Mouse (Mus musculus) embryonic facial prominence, embryonic 13.5 days (tissue): ENCODE results near the gene Atp2a1. TPM values are rescaled to one million over a fixed set of nuclear protein-coding genes. Genes with fewer than 3 reads are reported as not detected.

Source experiments
- ATAC-seq: fragments of 200-750 bp; cut with Nextera tagmentation; 2 replicates; pipeline ENCODE4 v1.8.0; 2017; ENCODE audit warnings: low read depth; ENCODE audit not compliant: insufficient number of reproducible peaks, insufficient read depth, low FRiP score, low TSS enrichment
- H3K27ac ChIP-seq: fragments of 300-500 bp; sonication (generic); 2 replicates; pipeline ENCODE4 v1.5.1; 2015; ENCODE audit warnings: moderate library complexity, mild to moderate bottlenecking, inconsistent platforms
- H3K27me3 ChIP-seq: fragments of 300-500 bp; sonication (generic); 2 replicates; pipeline ENCODE4 v1.6.1; 2015; ENCODE audit warnings: mild to moderate bottlenecking, inconsistent platforms
- H3K36me3 ChIP-seq: fragments of 300-500 bp; sonication (generic); 2 replicates; pipeline ENCODE4 v1.6.1; 2015; ENCODE audit warnings: mild to moderate bottlenecking, inconsistent platforms
- H3K4me1 ChIP-seq: fragments of 300-500 bp; sonication (generic); 2 replicates; pipeline ENCODE4 v1.6.1; 2015; ENCODE audit warnings: inconsistent platforms
- H3K4me2 ChIP-seq: fragments of 300-500 bp; sonication (generic); 2 replicates; pipeline ENCODE4 v1.6.1; 2015; ENCODE audit warnings: moderate library complexity, mild to moderate bottlenecking, inconsistent platforms
- H3K4me3 ChIP-seq: fragments of 300-500 bp; sonication (generic); 2 replicates; pipeline ENCODE4 v1.5.1; 2015; ENCODE audit warnings: mild to moderate bottlenecking, inconsistent platforms
- H3K9ac ChIP-seq: fragments of 300-500 bp; sonication (generic); 2 replicates; pipeline ENCODE4 v1.6.1; 2015; ENCODE audit warnings: mild to moderate bottlenecking, inconsistent platforms
- H3K9me3 ChIP-seq: fragments of 300-500 bp; sonication (generic); 2 replicates; pipeline ENCODE4 v1.6.1; 2016; ENCODE audit warnings: inconsistent platforms
- WGBS: fragments of 180-500 bp; shearing (Covaris S2); methylation state at CpG from one replicate; pipeline ENCODE4 v1.1.7; 2015; ENCODE audit warnings: mixed read lengths; 5-methylcytosine and 5-hydroxymethylcytosine counted together
- polyA plus RNA-seq: library from polyadenylated mRNA; unstranded; fragments of >200 nt; fragmentation: Nextera tagmentation; extraction: Ambion mirVana; gene quantifications from 2 replicates; pipeline ENCODE4 v1.2.1, GENCODE M21; 2015

Gene Atp2a1
- polyA plus RNA-seq, 1 experiment from 2014 or later, result 11.5 TPM

DNA sequence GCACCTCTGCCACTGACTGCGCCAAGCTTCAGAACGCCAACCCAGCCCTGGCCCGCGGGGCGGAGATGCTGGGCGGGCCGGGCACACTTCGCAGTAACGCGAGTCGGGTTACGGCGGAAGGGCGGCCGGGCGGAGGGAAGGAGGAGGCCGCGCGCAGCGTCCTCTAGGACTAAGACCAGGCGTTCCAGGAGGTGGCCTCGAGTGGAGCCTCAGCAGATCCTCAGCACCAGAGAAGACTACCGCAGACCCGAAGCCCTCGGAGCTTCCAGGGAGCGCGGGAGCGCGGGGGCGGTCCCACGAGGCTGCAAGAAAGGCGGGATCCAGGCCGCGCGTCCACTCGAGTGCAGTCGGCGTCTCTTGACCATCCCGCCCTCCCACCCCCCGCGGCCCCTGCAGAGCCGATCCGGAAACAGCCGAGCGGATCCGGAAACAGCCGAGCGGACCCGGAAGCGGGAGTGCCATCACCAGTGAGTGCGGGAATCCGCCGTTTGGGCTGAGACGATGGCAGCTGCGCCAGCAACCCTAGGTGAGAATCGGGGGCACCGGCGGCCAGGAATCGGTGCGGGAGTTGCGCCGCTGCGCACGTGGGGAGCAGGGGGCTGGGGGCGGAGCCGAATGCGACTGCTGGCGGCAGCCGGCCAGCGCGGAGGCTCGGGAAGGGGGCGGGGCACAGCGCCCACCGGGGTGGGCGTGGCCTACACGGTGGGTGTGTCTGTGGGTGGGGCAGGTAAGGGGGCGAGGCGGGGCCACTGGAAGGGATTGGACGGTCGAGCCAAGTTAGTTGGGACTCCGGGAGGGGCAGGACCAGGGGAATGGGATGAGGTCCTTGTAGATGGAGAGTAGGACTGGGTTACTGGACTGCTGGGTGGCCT, 34.0 kb downstream of the Atp2a1 start, which contains the start of gene Rabep2:
Gene Rabep2, plus strand, starts transcription at position 129 of the 872 bp plus-strand sequence.
- Histone ChIP-seq H3K4me1 (peaks cover 17% of the 10 kb centered on the region), H3K27me3 (no peaks in the 10 kb centered on the region), H3K36me3 (peaks cover 18% of the 10 kb centered on the region; the same call in 1 of the 2 replicates), H3K9me3 (no peaks in the 10 kb centered on the region), H3K27ac (peak within 1 kb of the TSS; percentile 96), H3K4me2 (peak within 1 kb of the TSS; percentile 80), H3K9ac (peak within 1 kb of the TSS; percentile 91), H3K4me3 (peak within 1 kb of the TSS; percentile 62)
- WGBS, result under 1% methylated on average over 82 of the region's 82 CpGs
- ATAC-seq, result peak; percentile 87

DNA sequence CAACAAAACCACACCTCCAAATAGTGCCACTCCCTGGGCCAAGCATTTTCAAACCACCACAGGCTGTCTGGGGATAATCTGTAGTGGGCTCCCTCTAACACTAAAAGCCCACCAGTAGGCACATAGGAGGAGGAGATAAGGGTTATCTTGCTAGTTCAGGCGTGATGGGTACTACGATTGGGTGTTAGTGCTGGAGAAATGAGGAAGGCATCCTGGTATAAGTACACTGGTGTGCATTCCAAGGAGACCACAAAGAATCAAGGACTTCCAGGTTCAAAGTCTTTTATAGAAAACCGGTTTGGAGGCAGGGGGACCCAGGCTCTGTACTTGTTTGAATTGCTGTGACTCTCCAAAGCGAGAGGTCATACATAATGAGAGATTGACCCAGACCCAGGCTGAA, 34.8 kb downstream of the Atp2a1 start:
- Histone ChIP-seq H3K27ac (peak overlapping the region; percentile 96), H3K4me1 (peaks cover 17% of the 10 kb centered on the region), H3K36me3 (peaks cover 16% of the 10 kb centered on the region; the same call in 1 of the 2 replicates), H3K9me3 (no peaks in the 10 kb centered on the region), H3K4me2 (peak overlapping the region; percentile 80), H3K9ac (peak overlapping the region; percentile 91), H3K4me3 (peak overlapping the region; percentile 62), H3K27me3 (no peaks in the 10 kb centered on the region)
- no peak for ATAC-seq
- 22% methylated on average over 4 of the region's 4 CpGs for WGBS

GRCm38 (mm10) chr7:126427323-126427860, 35.5 kb downstream of the Atp2a1 start:
- Histone ChIP-seq H3K27ac (no peak overlapping the region), H3K9me3 (no peaks in the 10 kb centered on the region), H3K27me3 (no peaks in the 10 kb centered on the region), H3K4me2 (peak overlapping the region; percentile 80; the same call in 1 of the 2 replicates), H3K36me3 (peaks cover 13% of the 10 kb centered on the region; the same call in 1 of the 2 replicates), H3K9ac (no peak overlapping the region), H3K4me3 (no peak overlapping the region), H3K4me1 (peaks cover 17% of the 10 kb centered on the region)
- ATAC-seq, result no peak
- WGBS, result 59% methylated on average over 12 of the region's 13 CpGs

DNA sequence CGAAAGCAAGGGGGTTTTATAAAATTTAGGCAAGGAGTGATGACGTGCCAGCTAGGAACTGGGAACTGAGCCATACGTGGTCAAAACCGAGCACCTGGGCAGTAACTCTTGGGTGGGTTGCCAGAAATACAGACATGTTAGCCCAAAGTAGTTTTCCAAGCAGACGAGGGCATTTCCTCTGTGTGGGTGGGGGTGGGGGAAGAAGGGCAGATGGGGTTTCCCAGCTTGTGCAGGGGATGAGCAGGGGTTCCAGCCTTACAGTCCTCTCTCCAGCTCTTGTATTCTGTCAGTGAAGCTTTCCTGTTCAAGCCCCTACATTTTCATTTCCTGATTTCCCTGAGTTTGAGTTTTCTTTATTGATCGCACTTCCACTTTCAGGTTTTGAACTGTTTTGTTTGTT, 38.7 kb downstream of the Atp2a1 start:
- H3K9ac ChIP-seq, result no peak overlapping the region
- no peak overlapping the region for H3K4me3 ChIP-seq
- H3K9me3 ChIP-seq, result no peaks in the 10 kb centered on the region
- no peak overlapping the region for H3K27ac ChIP-seq
- no peak overlapping the region for H3K4me2 ChIP-seq
- no peaks in the 10 kb centered on the region for H3K36me3 ChIP-seq
- H3K4me1 ChIP-seq, result peaks cover 7% of the 10 kb centered on the region
- no peaks in the 10 kb centered on the region for H3K27me3 ChIP-seq
- WGBS, result 81% methylated on average over 6 of the region's 6 CpGs
- ATAC-seq, result no peak

DNA sequence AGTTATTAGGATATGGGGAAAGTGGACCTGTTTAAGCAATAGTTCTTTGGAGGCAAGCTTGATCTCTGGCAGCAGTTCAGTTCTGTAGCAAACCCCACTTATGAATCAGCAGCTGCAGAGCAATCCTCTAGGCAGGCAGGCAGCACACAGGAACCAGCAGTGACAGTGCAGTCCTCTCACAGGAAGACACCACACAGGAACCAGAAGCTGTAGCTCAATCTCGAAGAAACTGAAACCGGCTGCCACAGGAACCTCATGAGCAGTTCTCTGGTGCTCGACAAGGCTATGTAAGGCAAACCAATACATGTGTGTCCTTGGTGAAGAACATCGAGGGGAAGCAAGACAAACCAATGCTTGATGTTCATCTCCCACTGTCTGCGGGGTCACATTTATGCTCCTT, 41.2 kb downstream of the Atp2a1 start:
- 85% methylated on average over 5 of the region's 5 CpGs for WGBS
- Histone ChIP-seq H3K4me1 (0 out of 2 replicates have a peak, but pooled peaks cover 6% of the 10 kb centered on the region), H3K9ac (no peak overlapping the region), H3K36me3 (no peaks in the 10 kb centered on the region), H3K4me2 (no peak overlapping the region), H3K27ac (no peak overlapping the region), H3K4me3 (no peak overlapping the region), H3K27me3 (no peaks in the 10 kb centered on the region), H3K9me3 (no peaks in the 10 kb centered on the region)
- ATAC-seq, result no peak

GRCm38 (mm10) chr7:126418496-126418895, 44.4 kb downstream of the Atp2a1 start:
- Histone ChIP-seq H3K27ac (no peak overlapping the region), H3K4me3 (no peak overlapping the region), H3K27me3 (no peaks in the 10 kb centered on the region), H3K9ac (no peak overlapping the region), H3K36me3 (no peaks in the 10 kb centered on the region), H3K9me3 (no peaks in the 10 kb centered on the region), H3K4me2 (no peak overlapping the region), H3K4me1 (0 out of 2 replicates have a peak, but pooled peaks cover 11% of the 10 kb centered on the region)
- 44% methylated on average over 3 of the region's 3 CpGs for WGBS
- ATAC-seq, result no peak

- H3K9me3 ChIP-seq, result no peaks in the 10 kb centered on the region
- no peaks in the 10 kb centered on the region for H3K36me3 ChIP-seq
- H3K4me2 ChIP-seq, result no peak overlapping the region
- H3K4me1 ChIP-seq, result 0 out of 2 replicates have a peak, but pooled peaks cover 11% of the 10 kb centered on the region
- WGBS, result 83% methylated on average over 4 of the region's 4 CpGs
- no peak overlapping the region for H3K9ac ChIP-seq
- H3K4me3 ChIP-seq, result no peak overlapping the region
- ATAC-seq, result no peak
- H3K27me3 ChIP-seq, result no peaks in the 10 kb centered on the region
- H3K27ac ChIP-seq, result peak overlapping the region; percentile 44; the same call in 1 of the 2 replicates
Observed at GRCm38 (mm10) chr7:126417606-126418005, 45.3 kb downstream of the Atp2a1 start.

GRCm38 (mm10) chr7:126417045-126417444, 45.9 kb downstream of the Atp2a1 start:
- H3K4me1 ChIP-seq, result 0 out of 2 replicates have a peak, but pooled peaks cover 11% of the 10 kb centered on the region
- H3K27ac ChIP-seq, result peak overlapping the region; percentile 44; the same call in 1 of the 2 replicates
- H3K36me3 ChIP-seq, result no peaks in the 10 kb centered on the region
- no peaks in the 10 kb centered on the region for H3K27me3 ChIP-seq
- ATAC-seq, result no peak
- no peaks in the 10 kb centered on the region for H3K9me3 ChIP-seq
- H3K4me2 ChIP-seq, result no peak overlapping the region
- H3K4me3 ChIP-seq, result no peak overlapping the region
- 30% methylated on average over 8 of the region's 8 CpGs for WGBS
- 0 out of 2 replicates have a peak overlapping the region, but pooled peaks have one; percentile 49 for H3K9ac ChIP-seq

GRCm38 (mm10) chr7:126416615-126417014, 46.3 kb downstream of the Atp2a1 start:
- 0 out of 2 replicates have a peak overlapping the region, but pooled peaks have one; percentile 44 for H3K27ac ChIP-seq
- WGBS, result 59% methylated on average over 2 of the region's 2 CpGs
- no peak overlapping the region for H3K9ac ChIP-seq
- H3K4me2 ChIP-seq, result no peak overlapping the region
- no peaks in the 10 kb centered on the region for H3K36me3 ChIP-seq
- no peak overlapping the region for H3K4me3 ChIP-seq
- H3K4me1 ChIP-seq, result 0 out of 2 replicates have a peak, but pooled peaks cover 11% of the 10 kb centered on the region
- no peaks in the 10 kb centered on the region for H3K27me3 ChIP-seq
- H3K9me3 ChIP-seq, result no peaks in the 10 kb centered on the region
- no peak for ATAC-seq

DNA sequence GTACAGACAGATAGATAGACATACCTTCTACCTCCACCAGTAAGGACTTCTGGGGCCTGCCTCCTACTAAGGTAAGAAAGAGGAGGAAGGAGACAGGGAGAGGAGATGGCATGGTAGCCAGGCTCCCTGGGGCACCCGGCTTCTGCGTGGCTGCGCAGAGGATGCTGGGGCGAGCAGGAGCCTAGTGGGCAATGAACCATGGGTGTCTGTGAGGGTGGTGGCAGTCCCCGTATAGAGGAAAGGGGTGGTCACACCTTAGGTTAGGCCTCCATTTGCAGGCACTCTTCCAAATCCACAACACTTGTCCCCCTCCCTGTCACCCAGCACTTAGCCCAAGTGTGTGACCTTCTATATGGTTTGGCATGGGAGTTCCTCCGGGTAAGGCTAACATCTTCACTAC, 48.2 kb downstream of the Atp2a1 start, which contains the start of gene Cd19:
Gene Cd19, minus strand, starts transcription at position 165 of the 400 bp plus-strand sequence.
- Histone ChIP-seq H3K4me3 (no peak within 1 kb of the TSS), H3K36me3 (no peaks in the 10 kb centered on the region), H3K27ac (no peak within 1 kb of the TSS), H3K9ac (no peak within 1 kb of the TSS), H3K9me3 (no peaks in the 10 kb centered on the region), H3K27me3 (0 out of 2 replicates have a peak, but pooled peaks cover 5% of the 10 kb centered on the region), H3K4me2 (no peak within 1 kb of the TSS), H3K4me1 (0 out of 2 replicates have a peak, but pooled peaks cover 11% of the 10 kb centered on the region)
- ATAC-seq, result no peak
- 87% methylated on average over 6 of the region's 6 CpGs for WGBS

DNA sequence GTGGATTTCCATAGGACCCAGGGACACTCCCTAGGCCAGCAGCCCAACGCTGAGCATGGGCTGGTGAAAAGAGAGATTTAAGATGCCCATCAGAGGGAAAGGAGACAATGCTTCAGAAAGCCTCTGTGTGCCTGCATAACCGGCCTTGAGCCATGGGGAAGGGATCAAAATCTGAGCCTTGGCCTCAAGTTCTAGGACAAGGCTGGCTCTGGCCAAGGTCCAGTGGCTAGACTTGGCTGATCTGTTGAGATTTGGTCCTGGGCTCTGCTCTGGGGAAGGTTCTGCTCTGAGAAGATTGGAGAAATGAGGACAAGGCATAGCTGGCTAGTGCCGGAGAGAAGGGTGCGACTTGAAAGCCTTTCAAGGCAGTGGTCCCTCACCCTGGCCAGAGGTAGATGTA, 51.8 kb downstream of the Atp2a1 start:
- ATAC-seq, result no peak
- Histone ChIP-seq H3K4me3 (no peak overlapping the region), H3K9me3 (no peaks in the 10 kb centered on the region), H3K4me2 (no peak overlapping the region), H3K27me3 (0 out of 2 replicates have a peak, but pooled peaks cover 5% of the 10 kb centered on the region), H3K27ac (no peak overlapping the region), H3K9ac (no peak overlapping the region), H3K36me3 (no peaks in the 10 kb centered on the region), H3K4me1 (no peaks in the 10 kb centered on the region)
- WGBS, result 87% methylated on average over 4 of the region's 4 CpGs
